Mouse (Mus musculus) heart, adult 2 months (tissue): ENCODE measurements around the gene Gm17622. TPM values are rescaled to one million over a fixed set of nuclear protein-coding genes. Genes with fewer than 3 reads are reported as not detected.
A peak's percentile ranks its signal among the peaks of the same experiment; 100 is the strongest.

Experiments used
- DNase-seq, 2 experiments: peaks; one replicate each; pipeline ENCODE4 v3.0.0; 2021
- H3K27ac ChIP-seq: fragments of 200-600 bp; 2 replicates; pipeline ENCODE4 v1.8.1; 2022
- H3K27me3 ChIP-seq: fragments of 200-500 bp; 2 replicates; pipeline ENCODE4 v1.6.1; 2012; ENCODE audit warnings: mild to moderate bottlenecking, low read length, inconsistent platforms, mixed read lengths; ENCODE audit not compliant: control insufficient read depth, insufficient read depth
- H3K36me3 ChIP-seq: fragments of 200-500 bp; 2 replicates; pipeline ENCODE4 v1.6.1; 2012; ENCODE audit warnings: low read length, inconsistent platforms; ENCODE audit not compliant: control insufficient read depth, insufficient read depth
- H3K4me1 ChIP-seq: fragments of 200-500 bp; 2 replicates; pipeline ENCODE4 v1.6.1; 2011; ENCODE audit warnings: low read length; ENCODE audit not compliant: control insufficient read depth, insufficient read depth
- H3K4me3 ChIP-seq: fragments of 200-600 bp; 2 replicates; pipeline ENCODE4 v1.8.1; 2022
- H3K79me2 ChIP-seq: fragments of 200-500 bp; replicated peaks from 2 replicates; pipeline ENCODE4 v1.6.1; 2012; ENCODE audit warnings: mild to moderate bottlenecking, inconsistent platforms, low read length, moderate library complexity, mixed read lengths; ENCODE audit not compliant: control insufficient read depth, insufficient read depth
- H3K9ac ChIP-seq: fragments of 200-500 bp; 2 replicates; pipeline ENCODE4 v1.6.1; 2012; ENCODE audit warnings: low read depth, mild to moderate bottlenecking, control low read depth, inconsistent platforms, low read length, mixed read lengths
- CTCF ChIP-seq: fragments of 200-600 bp; IDR thresholded peaks from 2 replicates; pipeline ENCODE4 v1.8.1; 2022; ENCODE audit warnings: antibody characterized with exemption, mild to moderate bottlenecking, moderate library complexity
- EP300 ChIP-seq: fragments of 200-500 bp; IDR thresholded peaks from 2 replicates; pipeline ENCODE4 v1.6.1; 2011; ENCODE audit warnings: low read depth, low read length, control low read depth; ENCODE audit not compliant: insufficient read depth
- POLR2A ChIP-seq: fragments of 200-500 bp; IDR thresholded peaks from 2 replicates; pipeline ENCODE4 v1.6.1; 2011; ENCODE audit warnings: mild to moderate bottlenecking, low read depth, low read length, control low read depth; ENCODE audit not compliant: insufficient read depth
- WGBS: fragments of 180-500 bp; shearing (Covaris S2); methylation state at CpG from one replicate; pipeline ENCODE4 v1.1.7; 2018; 5-methylcytosine and 5-hydroxymethylcytosine counted together
- intact Hi-C: fragments of 180-260 bp; cut with DNase I; formaldehyde crosslinking; loops from one replicate; pipeline ENCODE4 v1.15.1; 2025
- long read RNA-seq: library from polyadenylated mRNA; stranded (forward); transcript quantifications from one replicate; pipeline ENCODE4 v2.0.0, GENCODE M21; 2021
- polyA plus RNA-seq: library from polyadenylated mRNA; depleted of rRNA; stranded (reverse); fragments of >200 nt; gene quantifications from 2 replicates; pipeline ENCODE4 v1.2.3, GENCODE M21; 2012; rRNA removed
- total RNA-seq, 2 experiments: library from RNA; stranded (reverse); gene quantifications; 2 replicates each; pipeline ENCODE4 v1.2.3; 2021

The Gm17622 gene
- total RNA-seq (not detected), polyA plus RNA-seq (not detected in 2 replicates)
- long read RNA-seq: 0 reads

DNA sequence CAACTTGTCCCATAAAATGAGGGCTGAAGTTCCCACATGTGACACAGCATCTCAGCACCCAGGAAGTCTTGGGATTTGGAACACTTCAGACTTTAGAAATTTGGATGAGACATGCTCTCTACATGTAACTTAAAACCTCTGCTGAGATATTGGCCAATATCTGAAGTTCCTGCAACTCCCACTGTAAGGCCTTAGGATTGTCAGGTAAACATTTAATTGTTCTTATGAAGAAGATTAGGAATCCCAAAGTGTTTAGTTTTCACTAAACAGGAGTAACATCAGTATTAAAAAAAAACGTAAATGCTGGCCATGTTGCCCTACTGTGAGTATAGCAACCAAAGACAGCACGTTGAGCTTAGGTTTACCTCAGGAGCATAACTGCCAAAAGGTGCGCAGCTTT, at the start of gene Gm17622:
Gm17622 (plus strand) TSS at position 301 of the 400 bp plus-strand sequence.
- TF ChIP-seq POLR2A: no peak
- TF ChIP-seq EP300: no peak
- no peak for TF ChIP-seq CTCF
- H3K9ac ChIP-seq: no peak within 1 kb of the TSS
- H3K36me3 ChIP-seq: no peaks in the 10 kb centered on the region
- no peaks in the 10 kb centered on the region for H3K79me2 ChIP-seq
- intact Hi-C loops: no loop called here
- H3K4me1 ChIP-seq: peaks cover 3% of the 10 kb centered on the region
- 97% methylated on average over 3 of the region's 3 CpGs for WGBS
- no peak for DNase-seq
- H3K27me3 ChIP-seq: no peaks in the 10 kb centered on the region
- H3K27ac ChIP-seq: no peak within 1 kb of the TSS
- no peak within 1 kb of the TSS for H3K4me3 ChIP-seq

DNA sequence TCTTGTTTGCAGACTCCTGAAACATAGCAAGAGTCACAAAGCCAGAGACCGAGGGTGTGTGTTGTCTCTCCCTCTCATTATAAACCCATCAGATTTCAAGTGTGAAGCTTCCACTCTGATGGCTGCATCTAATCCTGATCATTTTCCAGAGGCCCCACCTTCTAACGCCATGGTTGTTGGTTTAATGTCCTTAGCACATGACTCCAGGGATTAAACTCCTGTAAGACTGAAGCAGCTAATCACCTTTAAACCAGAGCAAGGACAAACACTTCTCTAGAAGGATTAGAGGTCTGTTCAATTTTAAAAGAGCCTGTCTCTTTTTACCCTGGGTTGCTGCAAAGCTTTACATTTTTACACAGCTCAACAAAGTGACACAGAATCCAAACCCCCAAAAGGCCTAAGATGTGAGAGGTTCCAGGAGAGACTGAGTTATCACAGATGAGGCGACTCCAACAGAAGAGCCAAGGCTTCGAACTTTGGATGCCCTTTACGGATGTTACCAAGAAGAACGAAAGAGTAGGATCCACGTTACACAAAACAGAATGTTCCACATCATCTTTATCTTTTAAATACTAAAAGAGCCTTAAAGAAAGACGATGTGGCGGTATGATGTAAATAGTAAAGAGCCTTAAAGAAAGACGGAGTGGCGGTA, 40.2 kb upstream of the Gm17622 start:
- intact Hi-C loops: no loop called here
- Histone ChIP-seq H3K4me3 (no peak overlapping the region), H3K9ac (no peak overlapping the region), H3K36me3 (no peaks in the 10 kb centered on the region), H3K27ac (peak overlapping the region; percentile 18; the same call in 1 of the 2 replicates), H3K4me1 (peaks cover 2% of the 10 kb centered on the region), H3K79me2 (no peaks in the 10 kb centered on the region), H3K27me3 (no peaks in the 10 kb centered on the region)
- 69% methylated on average over 11 of the region's 11 CpGs for WGBS
- no peak for DNase-seq
- no peak for TF ChIP-seq POLR2A
- no peak for TF ChIP-seq EP300
- TF ChIP-seq CTCF: no peak

DNA sequence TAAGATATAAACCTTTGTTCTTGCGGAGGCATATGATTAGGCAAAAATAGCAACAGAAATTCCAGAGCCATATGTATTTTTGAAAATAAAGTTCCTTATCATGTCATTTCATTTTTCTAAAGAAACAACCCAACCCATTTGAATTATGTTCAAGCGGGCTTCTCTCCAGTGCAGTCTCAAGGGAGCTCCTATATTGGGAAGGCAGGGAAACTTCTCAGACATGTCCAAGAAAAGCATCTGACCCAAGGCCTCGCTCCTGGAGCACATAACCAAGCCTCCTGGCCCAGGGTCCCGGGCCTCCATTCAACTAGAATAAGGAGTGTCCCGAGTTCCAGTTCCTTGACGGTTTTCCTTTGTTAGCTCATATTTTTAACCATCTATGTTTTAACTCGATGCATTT, 39.7 kb upstream of the Gm17622 start:
- Histone ChIP-seq H3K36me3 (no peaks in the 10 kb centered on the region), H3K9ac (no peak overlapping the region), H3K27ac (no peak overlapping the region), H3K79me2 (no peaks in the 10 kb centered on the region), H3K4me1 (peaks cover 2% of the 10 kb centered on the region), H3K4me3 (no peak overlapping the region), H3K27me3 (no peaks in the 10 kb centered on the region)
- intact Hi-C loops: no loop called here
- no peak for TF ChIP-seq EP300
- no peak for TF ChIP-seq POLR2A
- TF ChIP-seq CTCF: no peak
- DNase-seq: peak; percentile 31 to 33
- WGBS: 50% methylated on average over 7 of the region's 7 CpGs

DNA sequence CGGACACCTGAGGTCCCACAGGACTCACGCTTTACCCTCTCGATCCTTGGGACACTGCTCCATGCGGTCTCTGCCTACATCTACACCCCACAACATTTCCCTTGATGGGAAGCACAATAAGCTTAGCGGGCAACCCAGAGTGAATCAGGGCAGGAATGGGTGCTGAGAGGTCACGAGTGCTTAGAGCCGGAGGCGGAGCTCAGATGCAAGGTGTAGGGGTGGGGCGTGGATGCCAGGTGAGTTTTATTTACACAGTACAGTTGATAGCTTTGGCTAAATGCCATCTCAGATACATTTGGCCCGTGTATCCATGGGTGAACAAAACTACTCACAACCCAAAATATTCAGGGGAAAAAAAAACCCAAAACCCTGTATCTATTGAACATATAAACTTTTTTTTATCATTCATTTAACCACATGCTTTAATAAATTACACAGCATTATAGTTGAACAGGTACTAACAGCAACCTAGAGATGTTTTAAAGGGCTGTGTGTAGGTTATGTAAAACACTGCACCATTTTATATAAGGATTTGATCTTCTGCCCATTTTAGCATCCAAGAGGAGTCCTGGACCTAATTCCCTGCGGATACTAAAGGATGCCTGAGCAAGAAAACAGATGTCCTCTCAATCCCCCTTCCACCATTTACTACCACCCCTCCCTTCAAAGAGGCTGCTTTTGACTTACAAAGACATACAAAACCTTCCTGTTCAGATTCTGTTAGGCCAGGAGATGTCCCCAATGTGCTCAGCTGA, 39.0 kb upstream of the Gm17622 start:
- no peak overlapping the region for H3K4me3 ChIP-seq
- peaks cover 2% of the 10 kb centered on the region for H3K4me1 ChIP-seq
- 83% methylated on average over 11 of the region's 11 CpGs for WGBS
- TF ChIP-seq EP300: no peak
- no peak for TF ChIP-seq CTCF
- no peak for TF ChIP-seq POLR2A
- H3K27me3 ChIP-seq: no peaks in the 10 kb centered on the region
- H3K79me2 ChIP-seq: no peaks in the 10 kb centered on the region
- H3K9ac ChIP-seq: no peak overlapping the region
- intact Hi-C loops: no loop called here
- no peak for DNase-seq
- H3K27ac ChIP-seq: no peak overlapping the region
- no peaks in the 10 kb centered on the region for H3K36me3 ChIP-seq

DNA sequence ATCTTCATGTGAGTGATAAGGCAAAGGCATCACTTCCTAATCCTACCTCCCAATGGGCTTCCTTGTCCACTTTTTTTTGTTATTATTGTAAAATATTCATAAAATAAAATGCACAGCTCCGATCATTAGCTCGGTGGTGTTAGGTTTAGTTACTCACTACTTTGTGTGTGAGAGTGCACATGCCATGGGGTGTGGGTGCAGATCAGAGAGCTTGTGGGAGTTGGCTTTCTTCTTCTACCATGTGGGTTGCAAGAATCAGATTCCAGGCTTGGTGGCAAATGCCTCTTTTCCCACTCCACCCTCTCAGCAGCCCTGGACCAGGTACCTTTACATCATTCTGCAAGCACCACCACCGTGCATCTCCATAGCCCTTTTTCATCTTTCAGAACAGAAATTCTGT, 37.9 kb upstream of the Gm17622 start:
- TF ChIP-seq POLR2A (no peak), EP300 (no peak), CTCF (no peak)
- no peak for DNase-seq
- Histone ChIP-seq H3K36me3 (no peaks in the 10 kb centered on the region), H3K79me2 (no peaks in the 10 kb centered on the region), H3K4me3 (no peak overlapping the region), H3K9ac (no peak overlapping the region), H3K4me1 (peaks cover 2% of the 10 kb centered on the region), H3K27me3 (no peaks in the 10 kb centered on the region), H3K27ac (no peak overlapping the region)
- intact Hi-C loops: no loop called here
- 87% methylated on average over 3 of the region's 3 CpGs for WGBS

DNA sequence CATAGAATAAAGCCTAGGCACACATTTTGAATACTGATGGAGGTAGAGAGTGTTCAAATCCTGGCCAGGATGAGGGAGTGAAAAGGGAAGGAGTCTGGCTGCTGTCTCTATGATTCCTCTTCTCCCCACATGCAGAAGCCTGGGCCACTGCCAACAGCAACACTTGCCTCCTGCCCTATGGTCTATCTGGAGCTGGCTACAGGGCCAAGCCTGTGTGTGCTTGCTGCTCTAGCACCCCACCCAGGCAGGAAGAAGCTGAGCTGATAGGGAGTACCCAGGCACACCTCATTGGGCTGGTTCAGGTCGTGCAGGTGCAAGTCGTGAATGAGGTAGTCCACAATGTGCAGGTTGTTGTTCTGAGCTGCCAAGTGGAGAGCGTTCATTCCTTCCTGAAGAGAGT, 36.2 kb upstream of the Gm17622 start:
- Histone ChIP-seq H3K4me3 (no peak overlapping the region), H3K27ac (no peak overlapping the region), H3K4me1 (peaks cover 2% of the 10 kb centered on the region), H3K79me2 (no peaks in the 10 kb centered on the region), H3K9ac (no peak overlapping the region), H3K27me3 (no peaks in the 10 kb centered on the region), H3K36me3 (no peaks in the 10 kb centered on the region)
- peak in 1 of 2 experiments; percentile 20 for DNase-seq
- intact Hi-C loops: no loop called here
- whole genome bisulfite sequencing: 45% methylated on average over 3 of the region's 3 CpGs
- TF ChIP-seq CTCF (no peak), EP300 (no peak), POLR2A (no peak)
